Mouse (Mus musculus) skeletal muscle tissue, adult 2 months (tissue): ENCODE measurements at regions not wholly inside any gene's neighbourhood (a gene's known extent, or its start where the extent isn't known, plus 50 kb on each side); places are given as distances from the start of the nearest gene placed in this dataset.

Experiments used
- DNase-seq: peaks from one replicate; pipeline ENCODE4 v3.0.0-alpha.2; 2012; ENCODE audit warnings: low read depth, low spot score

- DNase-seq = no peak
Measured at GRCm38 (mm10) chr6:49523184-49523583, 127.8 kb downstream of the Stk31 start.

DNA sequence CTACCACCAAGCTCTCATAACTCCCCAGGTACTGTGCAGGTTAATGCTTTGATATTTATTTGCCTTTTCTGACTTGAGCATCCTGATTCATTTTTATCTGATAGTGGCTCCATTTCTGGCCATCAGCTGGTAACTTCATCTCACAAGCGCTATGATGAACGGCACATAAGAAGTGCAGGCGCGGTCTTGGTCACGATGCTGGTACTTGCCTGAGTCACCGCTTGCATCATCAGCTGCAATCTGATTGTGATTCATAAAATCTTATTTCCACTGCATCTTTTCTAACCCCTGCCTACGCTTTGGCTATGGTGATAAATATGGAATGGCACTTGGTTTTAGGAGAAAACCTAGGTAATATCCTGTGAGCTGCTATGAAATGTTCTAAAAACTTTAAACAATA is 128.3 kb downstream of the Stk31 start:
- DNase-seq = no peak

GRCm38 (mm10) chr6:49533956-49534355 is 138.6 kb downstream of the Stk31 start:
- no peak for DNase-seq

DNA sequence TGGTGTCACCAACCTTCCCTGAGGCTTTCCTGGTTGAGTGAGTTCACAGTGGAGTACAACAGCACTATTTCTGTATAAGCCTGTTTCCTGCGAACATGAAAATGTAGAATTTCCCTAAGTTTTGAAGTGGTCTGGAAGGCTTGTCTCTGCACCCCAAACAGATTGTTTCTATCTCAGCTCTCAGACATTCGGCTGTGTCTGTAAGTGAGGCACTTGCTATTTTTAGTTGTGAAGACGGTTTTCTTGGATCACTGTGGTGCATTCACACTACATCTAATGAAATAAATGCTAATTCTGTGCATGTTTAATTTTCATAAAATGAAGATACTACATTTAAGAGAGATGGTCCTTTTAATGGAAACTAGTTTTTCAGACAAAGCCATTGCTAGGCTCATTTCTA is 139.1 kb downstream of the Stk31 start:
- DNase-seq = no peak

GRCm38 (mm10) chr6:49544946-49545345 is 149.5 kb downstream of the Stk31 start:
- DNase-seq = no peak

- no peak for DNase-seq
Measured at GRCm38 (mm10) chr6:49555069-49555468, 159.7 kb downstream of the Stk31 start.

DNA sequence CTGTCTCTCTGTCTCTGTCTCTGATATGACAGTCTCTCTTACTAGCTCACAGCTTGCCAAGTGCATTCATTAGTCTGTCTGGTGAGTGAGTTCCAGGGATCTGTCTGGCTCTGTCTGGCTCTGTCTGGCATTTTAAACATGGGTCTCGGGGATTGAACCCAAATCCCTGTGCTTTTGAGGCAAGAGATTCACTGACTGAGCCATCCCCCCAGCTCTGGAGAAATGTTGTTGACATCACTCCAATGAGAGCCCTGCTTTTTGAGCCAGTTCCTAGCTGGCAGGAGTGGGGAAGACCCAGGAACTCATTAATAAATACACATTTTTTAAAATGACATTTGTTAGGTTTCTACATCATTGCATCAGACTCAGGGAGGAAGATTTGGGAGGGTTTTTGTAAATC is 163.1 kb downstream of the Stk31 start:
- no peak for DNase-seq

- no peak for DNase-seq
Measured at GRCm38 (mm10) chr6:49559112-49559511, 163.7 kb downstream of the Stk31 start.

- no peak for DNase-seq
Measured at GRCm38 (mm10) chr6:49578340-49578739, 182.9 kb downstream of the Stk31 start.

- no peak for DNase-seq
Measured at GRCm38 (mm10) chr6:49579691-49580090, 184.3 kb downstream of the Stk31 start.

DNA sequence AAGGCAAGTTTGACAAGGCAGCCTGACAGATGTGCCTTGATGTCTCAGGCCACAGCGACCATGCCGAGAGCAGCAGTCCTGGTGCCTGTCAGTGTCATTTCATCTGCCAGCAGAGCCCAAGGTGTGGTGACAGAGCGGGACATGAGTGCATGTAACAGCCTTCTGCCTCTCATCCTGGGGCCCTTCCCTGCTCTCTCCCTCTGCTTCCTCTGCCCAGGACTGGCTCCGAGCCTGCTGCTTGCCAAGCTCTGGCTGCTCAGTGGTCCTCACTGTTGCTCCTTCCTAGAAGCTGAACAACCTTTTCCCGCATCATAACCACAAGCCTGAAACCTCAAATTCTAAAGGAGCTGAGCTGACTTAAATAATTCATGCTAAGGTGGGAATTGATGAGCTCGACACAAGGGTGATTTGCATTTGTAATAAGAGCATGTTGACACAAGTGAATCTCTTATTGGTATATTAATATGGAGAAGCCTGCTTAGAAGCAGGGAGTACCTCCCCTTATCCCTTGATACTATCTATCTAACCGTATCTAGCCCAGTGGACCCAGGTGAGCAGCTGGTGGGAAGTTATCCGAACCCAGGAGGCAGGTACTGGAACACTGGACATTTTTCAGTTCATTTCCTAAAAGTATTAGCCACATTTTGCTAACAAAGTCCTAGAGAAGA is 186.8 kb downstream of the Stk31 start:
- DNase-seq = no peak

- DNase-seq = no peak
Measured at GRCm38 (mm10) chr6:49586553-49586952, 191.1 kb downstream of the Stk31 start.

- DNase-seq = no peak
Measured at GRCm38 (mm10) chr6:49588677-49589076, 193.3 kb downstream of the Stk31 start.

- no peak for DNase-seq
Measured at GRCm38 (mm10) chr6:49590927-49591631, 195.7 kb downstream of the Stk31 start.

- DNase-seq = no peak
Measured at GRCm38 (mm10) chr6:49591632-49592000, 196.2 kb downstream of the Stk31 start.

DNA sequence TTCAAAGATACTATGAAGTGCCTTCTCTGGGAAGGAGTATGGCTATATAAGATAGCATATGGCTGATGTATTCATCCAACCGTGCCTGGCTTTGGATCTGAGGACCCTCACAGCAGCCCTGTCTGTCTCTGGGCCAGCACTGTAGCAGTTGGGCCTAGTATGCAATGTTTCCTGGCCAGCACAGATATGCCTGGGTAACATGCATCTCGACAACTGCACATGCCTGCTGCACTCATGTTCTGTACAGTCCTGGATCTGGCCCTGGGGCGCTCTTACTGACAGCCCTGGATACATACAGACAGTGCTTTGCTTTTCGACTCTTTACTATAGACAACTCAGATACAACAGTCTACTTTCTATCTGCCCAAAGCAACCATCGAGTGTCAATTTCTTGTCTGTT is 197.3 kb downstream of the Stk31 start:
- DNase-seq = no peak

DNA sequence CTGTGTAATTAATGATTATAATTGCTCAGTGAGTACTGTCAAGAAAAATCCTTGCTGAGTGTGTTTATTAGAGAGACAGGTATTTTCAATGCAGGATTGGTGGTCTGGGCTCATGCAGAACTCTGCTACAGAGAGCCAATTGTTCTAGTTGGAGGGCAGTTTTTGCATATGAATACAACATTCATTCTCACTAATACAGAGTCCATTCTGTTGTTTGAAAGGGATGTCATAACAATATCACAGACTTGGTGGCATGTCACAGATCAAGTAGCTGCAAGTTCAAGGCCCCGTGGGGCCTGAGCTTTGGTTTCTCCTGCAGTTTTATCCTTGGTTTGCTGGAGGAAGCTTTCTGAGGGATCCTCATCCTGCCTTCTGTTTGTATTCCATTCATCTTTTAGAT is 207.8 kb downstream of the Stk31 start:
- no peak for DNase-seq

DNA sequence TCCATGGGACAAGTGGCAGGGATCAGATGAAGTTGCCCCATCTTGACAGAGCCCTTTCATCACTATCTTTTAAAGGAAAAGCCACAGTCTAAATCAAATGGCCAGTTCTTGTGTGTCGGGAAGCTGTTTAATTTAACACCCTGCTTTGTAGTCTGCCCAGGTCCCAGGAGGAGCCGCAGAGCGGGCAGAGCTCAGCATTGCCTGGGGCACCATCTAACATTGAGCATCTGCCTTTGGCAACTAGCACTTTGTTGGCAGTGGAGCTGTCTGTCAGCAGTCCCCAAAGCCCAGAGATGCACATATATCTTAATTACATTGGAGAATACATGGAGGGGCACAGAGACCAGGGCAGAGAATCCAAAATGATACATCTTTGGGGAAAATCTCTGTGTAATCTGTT is 208.4 kb downstream of the Stk31 start:
- no peak for DNase-seq

DNA sequence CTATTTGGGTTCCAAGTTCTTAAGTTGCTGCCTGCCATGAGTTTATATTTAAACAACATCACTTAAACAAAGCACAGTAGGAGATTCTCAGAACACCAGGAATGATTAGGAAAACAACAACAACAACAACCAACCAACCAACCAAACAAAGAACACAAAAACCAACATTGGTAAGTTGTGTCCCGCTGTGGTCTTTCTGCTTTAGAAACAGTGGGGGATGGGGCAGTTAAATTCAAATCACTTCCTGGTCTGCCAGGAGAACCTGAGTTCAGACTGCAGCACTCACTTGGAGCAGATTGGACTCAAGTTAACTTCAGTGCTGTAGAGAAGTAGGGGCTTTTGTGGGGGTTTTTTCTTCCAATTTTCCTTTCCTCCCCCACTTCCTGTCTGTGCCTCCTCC is 210.6 kb downstream of the Stk31 start:
- no peak for DNase-seq

DNA sequence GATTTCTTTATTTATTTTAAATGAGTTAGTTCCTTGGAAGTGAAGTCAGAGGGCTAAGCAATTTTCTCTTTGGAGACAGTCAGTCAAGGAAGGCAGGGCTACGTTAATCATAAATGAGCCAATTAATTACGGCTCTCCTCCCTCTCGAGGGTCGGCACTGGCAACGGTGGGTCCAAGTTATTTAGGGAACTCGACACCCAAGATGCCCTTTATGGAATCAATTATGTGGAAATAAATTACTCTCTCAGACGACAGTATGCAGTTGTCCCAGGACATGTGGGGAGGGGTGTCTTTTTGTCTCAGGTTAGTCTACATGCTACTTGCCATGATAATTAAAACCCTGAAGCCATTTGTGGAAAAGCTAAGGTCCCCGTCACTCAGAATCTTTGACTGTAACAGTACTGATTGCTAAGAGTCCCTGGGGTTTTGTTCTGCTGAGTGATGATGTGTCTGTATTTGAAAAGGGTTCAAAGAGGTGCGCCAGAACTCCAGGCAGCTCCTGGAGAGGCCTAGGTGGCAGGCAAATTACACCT is 211.3 kb downstream of the Stk31 start:
- no peak for DNase-seq

DNA sequence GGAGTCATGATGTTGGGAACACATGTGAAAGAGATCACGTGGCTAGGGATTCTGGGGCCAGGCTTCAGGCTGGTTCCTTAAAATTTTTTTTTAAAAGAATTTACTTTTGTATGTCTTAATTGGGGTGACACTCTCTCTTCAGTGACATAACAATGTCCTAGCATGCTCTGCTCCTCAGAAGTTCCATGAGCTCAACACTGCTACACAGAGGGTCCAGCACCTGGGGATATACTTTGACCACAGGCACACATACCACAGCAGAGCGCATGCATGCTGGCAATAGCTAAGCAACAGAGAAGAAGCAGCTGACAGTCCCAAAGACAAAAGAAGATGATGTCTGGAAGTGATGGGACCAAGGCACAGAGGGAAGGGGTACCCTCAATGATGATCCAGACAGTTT is 198.4 kb upstream of the Npy start:
- no peak for DNase-seq

- DNase-seq = no peak
Measured at GRCm38 (mm10) chr6:49624564-49624963, 197.9 kb upstream of the Npy start.

DNA sequence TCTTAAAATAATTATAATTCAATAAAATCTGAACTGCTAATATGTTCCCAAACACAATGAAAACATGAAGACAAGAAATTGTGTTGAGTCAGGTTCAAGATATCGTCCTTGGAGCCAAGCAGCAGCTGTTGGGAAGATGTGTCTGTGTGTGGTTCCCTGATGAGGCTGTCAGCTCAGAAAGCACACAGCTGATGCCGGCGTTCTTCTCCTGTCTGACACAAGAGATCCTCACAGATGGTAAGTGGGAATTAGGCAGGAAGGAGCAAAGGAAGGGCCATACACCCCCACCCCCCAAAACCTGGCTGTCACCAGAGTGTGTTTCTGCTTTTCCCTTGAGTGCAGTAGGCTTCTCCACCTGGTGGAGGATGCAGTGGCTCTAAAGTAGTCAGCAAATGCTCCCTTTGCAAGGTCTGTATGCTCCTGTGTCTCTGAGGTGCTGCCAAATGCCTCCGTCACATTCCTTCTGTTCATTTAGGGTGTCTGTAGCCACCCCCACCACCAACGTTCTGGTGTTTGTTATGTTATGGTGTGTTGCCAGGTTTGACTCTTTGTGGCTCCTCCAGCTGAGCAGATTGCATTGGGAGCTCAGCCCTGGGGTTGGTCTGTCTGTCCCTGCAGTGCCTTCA is 188.9 kb upstream of the Npy start:
- no peak for DNase-seq
